23 mouse cellular contexts compared by ENCODE assay signal in the genomic region with DNA sequence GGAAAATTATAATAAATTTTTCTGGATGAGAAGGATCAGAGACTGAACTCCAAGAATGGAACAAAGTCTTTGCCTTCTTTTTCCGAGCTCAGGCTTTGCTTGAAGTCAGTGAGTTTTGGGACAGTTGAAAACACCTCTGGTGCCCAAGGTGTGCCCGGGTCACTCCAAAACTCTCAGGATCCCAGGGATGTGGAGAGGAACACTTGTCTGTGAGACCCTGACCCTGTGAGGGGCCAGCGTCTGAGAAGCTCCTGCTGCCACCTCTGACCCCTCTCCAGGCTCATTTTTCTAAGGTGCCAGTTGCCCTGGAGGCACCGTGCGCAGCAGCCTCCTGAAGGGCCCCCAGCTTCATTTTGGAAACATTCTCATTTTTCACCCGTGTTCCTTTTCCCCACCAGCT. TPM values are rescaled to one million over a fixed set of nuclear protein-coding genes. Genes with fewer than 3 reads are reported as not detected.
DNase-seq lines count a peak whose midpoint lies in the region; ATAC-seq lines count a peak whose summit lies in the region.
"Had no signal": no experiment of that assay in that cellular context is flagged by ENCODE, and none has a peak within 500 bp of the region (broad histone marks: within the 10 kb centered on the region; RNA-seq: fewer than 3 reads in every experiment).

No protein-coding gene starts in this region.

- no peaks in the 10 kb centered on the region for H3K9me3 ChIP-seq in hindbrain, embryonic 10.5 days
- H3K9me3 ChIP-seq in hindbrain, embryonic 16.5 days (ENCODE audit: control insufficient read depth, low read length): no peaks in the 10 kb centered on the region
- no peaks in the 10 kb centered on the region for H3K9me3 ChIP-seq in embryonic facial prominence, embryonic 13.5 days
- H3K9me3 ChIP-seq in hindbrain, embryonic 14.5 days (ENCODE audit: control insufficient read depth, low read length): no peaks in the 10 kb centered on the region
- no peaks in the 10 kb centered on the region for H3K9me3 ChIP-seq in limb, embryonic 13.5 days
- H3K9me3 ChIP-seq: forebrain, embryonic 13.5 days; heart, embryonic 10.5 days; liver, embryonic 12.5 days had no signal

- H3K27ac ChIP-seq in hindbrain, embryonic 10.5 days: 0 out of 2 replicates have a peak overlapping the region, but pooled peaks have one; percentile 35
- H3K27ac ChIP-seq in hindbrain, embryonic 16.5 days (ENCODE audit: low read depth, low read length): no peak overlapping the region
- peak overlapping the region; percentile 100 for H3K27ac ChIP-seq in embryonic facial prominence, embryonic 13.5 days
- H3K27ac ChIP-seq in hindbrain, embryonic 14.5 days: no peak overlapping the region; the same call in 1 of the 2 replicates
- H3K27ac ChIP-seq in limb, embryonic 13.5 days: peak overlapping the region; percentile 79
- H3K27ac ChIP-seq: forebrain, embryonic 13.5 days; heart, embryonic 10.5 days; layer of hippocampus, adult 2 months; liver, embryonic 12.5 days had no signal

- peaks cover 65% of the 10 kb centered on the region for H3K27me3 ChIP-seq in hindbrain, embryonic 10.5 days (ENCODE audit: insufficient read depth, poor library complexity, severe bottlenecking)
- no peaks in the 10 kb centered on the region for H3K27me3 ChIP-seq in hindbrain, embryonic 16.5 days (replicated peaks; ENCODE audit: control insufficient read depth, insufficient read depth, low read length)
- no peaks in the 10 kb centered on the region for H3K27me3 ChIP-seq in embryonic facial prominence, embryonic 13.5 days
- peaks cover 21% of the 10 kb centered on the region for H3K27me3 ChIP-seq in hindbrain, embryonic 14.5 days (ENCODE audit: control insufficient read depth, insufficient read depth, low read length)
- 0 out of 2 replicates have a peak, but pooled peaks cover 3% of the 10 kb centered on the region for H3K27me3 ChIP-seq in limb, embryonic 13.5 days

- H3K36me3 ChIP-seq in hindbrain, embryonic 10.5 days: peaks cover 60% of the 10 kb centered on the region
- no peaks in the 10 kb centered on the region for H3K36me3 ChIP-seq in hindbrain, embryonic 16.5 days (ENCODE audit: control insufficient read depth, insufficient read depth, low read length)
- peaks cover 73% of the 10 kb centered on the region for H3K36me3 ChIP-seq in embryonic facial prominence, embryonic 13.5 days
- H3K36me3 ChIP-seq in hindbrain, embryonic 14.5 days (replicated peaks; ENCODE audit: control insufficient read depth, insufficient read depth): no peaks in the 10 kb centered on the region
- H3K36me3 ChIP-seq in limb, embryonic 13.5 days: peaks cover 64% of the 10 kb centered on the region
- H3K36me3 ChIP-seq: liver, embryonic 12.5 days had no signal

- WGBS in hindbrain, embryonic 10.5 days: 43% methylated on average over 6 of the region's 6 CpGs
- WGBS in hindbrain, embryonic 16.5 days: 49% methylated on average over 6 of the region's 6 CpGs
- WGBS in embryonic facial prominence, embryonic 13.5 days: 32% methylated on average over 6 of the region's 6 CpGs
- WGBS in hindbrain, embryonic 14.5 days: 35% methylated on average over 6 of the region's 6 CpGs
- 52% methylated on average over 6 of the region's 6 CpGs for WGBS in limb, embryonic 13.5 days

- peaks cover 47% of the 10 kb centered on the region for H3K4me1 ChIP-seq in hindbrain, embryonic 10.5 days (replicated peaks)
- H3K4me1 ChIP-seq in hindbrain, embryonic 16.5 days (ENCODE audit: control insufficient read depth, insufficient read depth, low read depth, low read length): peaks cover 6% of the 10 kb centered on the region; the same call in 1 of the 2 replicates
- peaks cover 56% of the 10 kb centered on the region for H3K4me1 ChIP-seq in embryonic facial prominence, embryonic 13.5 days
- H3K4me1 ChIP-seq in hindbrain, embryonic 14.5 days (replicated peaks; ENCODE audit: control insufficient read depth, insufficient read depth, low read length): peaks cover 7% of the 10 kb centered on the region
- peaks cover 75% of the 10 kb centered on the region for H3K4me1 ChIP-seq in limb, embryonic 13.5 days

- H3K4me3 ChIP-seq in hindbrain, embryonic 10.5 days: no peak overlapping the region
- no peak overlapping the region for H3K4me3 ChIP-seq in hindbrain, embryonic 16.5 days (ENCODE audit: low read length)
- peak overlapping the region; percentile 91 for H3K4me3 ChIP-seq in embryonic facial prominence, embryonic 13.5 days
- no peak overlapping the region for H3K4me3 ChIP-seq in hindbrain, embryonic 14.5 days (replicated peaks; ENCODE audit: low read length)
- H3K4me3 ChIP-seq in limb, embryonic 13.5 days: peak overlapping the region; percentile 89
- H3K4me3 ChIP-seq: erythroblast, embryonic 14.5 days; forebrain, embryonic 13.5 days; heart, embryonic 10.5 days; layer of hippocampus, adult 2 months; liver, embryonic 12.5 days had no signal

- no peak overlapping the region for H3K4me2 ChIP-seq in hindbrain, embryonic 16.5 days (ENCODE audit: low read length)
- H3K4me2 ChIP-seq in embryonic facial prominence, embryonic 13.5 days: peak overlapping the region; percentile 87
- H3K4me2 ChIP-seq in hindbrain, embryonic 14.5 days (replicated peaks): peak overlapping the region; percentile 98
- H3K4me2 ChIP-seq in limb, embryonic 13.5 days (replicated peaks): peak overlapping the region; percentile 90
- H3K4me2 ChIP-seq: forebrain, embryonic 13.5 days; liver, embryonic 12.5 days had no signal

- no peak for ATAC-seq in hindbrain, embryonic 16.5 days
- no peak for ATAC-seq in embryonic facial prominence, embryonic 13.5 days (ENCODE audit: insufficient number of reproducible peaks, insufficient read depth, low FRiP score, low TSS enrichment, low read depth)
- ATAC-seq in hindbrain, embryonic 14.5 days (ENCODE audit: low FRiP score): no peak
- ATAC-seq in limb, embryonic 13.5 days (ENCODE audit: low FRiP score, low read depth): no peak
- ATAC-seq: forebrain, embryonic 13.5 days; intestine, embryonic 16.5 days; liver, embryonic 12.5 days had no signal

- no peak overlapping the region for H3K9ac ChIP-seq in hindbrain, embryonic 16.5 days (ENCODE audit: low read depth, low read length)
- H3K9ac ChIP-seq in embryonic facial prominence, embryonic 13.5 days: peak overlapping the region; percentile 100
- peak overlapping the region; percentile 5; the same call in 1 of the 2 replicates for H3K9ac ChIP-seq in hindbrain, embryonic 14.5 days
- peak overlapping the region; percentile 67 for H3K9ac ChIP-seq in limb, embryonic 13.5 days
- H3K9ac ChIP-seq: forebrain, embryonic 13.5 days; liver, embryonic 12.5 days had no signal

- no peak for DNase-seq in hindbrain, embryonic 10.5 days (ENCODE audit: low spot score)
- DNase-seq in hindbrain, embryonic 14.5 days (ENCODE audit: low spot score): no peak
- DNase-seq in retina, embryonic 14.5 days (ENCODE audit: low spot score): no peak
- DNase-seq in left cerebral cortex, adult 11 months (ENCODE audit: low spot score): no peak
- no peak for DNase-seq in lung, postnatal 10 days
- DNase-seq: adrenal gland, postnatal 14 days; cerebellum, adult 2 months; embryo, embryonic 11 days; gastrocnemius, postnatal 36 days; heart, postnatal 4 days; kidney, adult 9 months; kidney, postnatal 14 days; lung, adult 2 months; lung, postnatal 36 days had no signal

RNA-seq across cellular contexts. Expression of a gene that starts 10.8 kb away (rescaled TPM):
- 31.2 and 38.8 TPM in 2 replicates for polyA plus RNA-seq in hindbrain, embryonic 10.5 days (2016; fragmentation: Nextera tagmentation; extraction: Ambion mirVana)
- 17.8 and 24.2 TPM in 2 replicates for polyA plus RNA-seq in hindbrain, embryonic 16.5 days (2015; fragmentation: Nextera tagmentation; extraction: Ambion mirVana)
- polyA plus RNA-seq in embryonic facial prominence, embryonic 13.5 days (2015; fragmentation: Nextera tagmentation; extraction: Ambion mirVana): 280 and 323 TPM in 2 replicates
- 26.6 and 29.3 TPM in 2 replicates for polyA plus RNA-seq in hindbrain, embryonic 14.5 days (2014; fragmentation: Nextera tagmentation; extraction: Ambion mirVana)
- polyA plus RNA-seq in limb, embryonic 13.5 days (2015; fragmentation: Nextera tagmentation; extraction: Ambion mirVana): 137 and 154 TPM in 2 replicates
- polyA plus RNA-seq: erythroblast, embryonic 14.5 days had no signal

Comparison
In these comparisons a context has a peak if more than half of its experiments do, and no peak if none do; other contexts are left out.
1. H3K27ac ChIP-seq: peak in hindbrain, embryonic 10.5 days (single experiment), embryonic facial prominence, embryonic 13.5 days (single experiment) and limb, embryonic 13.5 days (single experiment); none in hindbrain, embryonic 16.5 days (single experiment) and hindbrain, embryonic 14.5 days (single experiment).
2. H3K4me3 ChIP-seq: peak in embryonic facial prominence, embryonic 13.5 days (single experiment) and limb, embryonic 13.5 days (single experiment); none in hindbrain, embryonic 10.5 days (single experiment), hindbrain, embryonic 16.5 days (single experiment) and hindbrain, embryonic 14.5 days (single experiment).